Mouse (Mus musculus) spleen, adult 12 weeks (tissue): Measurements from ENCODE around the gene Apoc1.
"Not testable (repeated sequence)": the region's sequence is repeated elsewhere in the genome, so short reads cannot be mapped to it uniquely, and the experiment has no call there.

ENCODE experiments used
- DNase-seq: peaks from one replicate; pipeline ENCODE4 v3.0.0; 2022; ENCODE audit warnings: low spot score

Gene Apoc1

GRCm38 (mm10) chr7:19704475-19704874, 12.0 kb upstream of the Apoc1 start:
- no peak for DNase-seq

- DNase-seq, result no peak
These were observed 10.5 kb upstream of the Apoc1 start for GRCm38 (mm10) chr7:19702859-19703555.

GRCm38 (mm10) chr7:19701069-19701761, 8.8 kb upstream of the Apoc1 start:
- no peak for DNase-seq

- no peak for DNase-seq
These were observed 8.0 kb upstream of the Apoc1 start for GRCm38 (mm10) chr7:19700299-19701068.

- DNase-seq, result no peak
These were observed 7.3 kb upstream of the Apoc1 start for GRCm38 (mm10) chr7:19699827-19700148.

GRCm38 (mm10) chr7:19698907-19699826, 6.7 kb upstream of the Apoc1 start, which contains the start of gene Apoe:
Apoe (minus strand) TSS chr7:19699188.
- no peak for DNase-seq

- DNase-seq, result no peak
These were observed 5.8 kb upstream of the Apoc1 start for GRCm38 (mm10) chr7:19697949-19698906.

- no peak for DNase-seq
These were observed 3.9 kb upstream of the Apoc1 start for GRCm38 (mm10) chr7:19696336-19696873.

GRCm38 (mm10) chr7:19695881-19696280, 3.4 kb upstream of the Apoc1 start:
- no peak for DNase-seq

- DNase-seq, result no peak
These were observed 2.7 kb upstream of the Apoc1 start for GRCm38 (mm10) chr7:19695213-19695594.

- DNase-seq, result no peak
These were observed 2.1 kb upstream of the Apoc1 start for GRCm38 (mm10) chr7:19694336-19695212.

GRCm38 (mm10) chr7:19693421-19693820, 961 bp upstream of the Apoc1 start:
- DNase-seq, result no peak

GRCm38 (mm10) chr7:19691434-19691833, 1.0 kb downstream of the Apoc1 start:
- no peak for DNase-seq

- no peak for DNase-seq
These were observed 1.6 kb downstream of the Apoc1 start for GRCm38 (mm10) chr7:19690845-19691244.

- no peak for DNase-seq
These were observed 3.8 kb downstream of the Apoc1 start for GRCm38 (mm10) chr7:19688611-19689010.

GRCm38 (mm10) chr7:19688101-19688500, 4.4 kb downstream of the Apoc1 start:
- no peak for DNase-seq

- DNase-seq, result not testable (repeated sequence)
These were observed 5.4 kb downstream of the Apoc1 start for GRCm38 (mm10) chr7:19686927-19687583.

GRCm38 (mm10) chr7:19686521-19686920, 5.9 kb downstream of the Apoc1 start:
- no peak for DNase-seq

- DNase-seq, result no peak
These were observed 7.1 kb downstream of the Apoc1 start for GRCm38 (mm10) chr7:19685374-19685773.
